Mouse (Mus musculus) urinary bladder, postnatal 14 days (tissue): ENCODE data around the gene Ucp2.

Experiments used
- DNase-seq: peaks from one replicate; pipeline ENCODE4 v3.0.0; 2021; ENCODE audit warnings: low spot score

Ucp2 gene

GRCm38 (mm10) chr7:100493117-100493483, at the start of gene Ucp2:
Gene Ucp2 (plus strand): TSS chr7:100493337.
- peak; percentile 93 for DNase-seq

DNA sequence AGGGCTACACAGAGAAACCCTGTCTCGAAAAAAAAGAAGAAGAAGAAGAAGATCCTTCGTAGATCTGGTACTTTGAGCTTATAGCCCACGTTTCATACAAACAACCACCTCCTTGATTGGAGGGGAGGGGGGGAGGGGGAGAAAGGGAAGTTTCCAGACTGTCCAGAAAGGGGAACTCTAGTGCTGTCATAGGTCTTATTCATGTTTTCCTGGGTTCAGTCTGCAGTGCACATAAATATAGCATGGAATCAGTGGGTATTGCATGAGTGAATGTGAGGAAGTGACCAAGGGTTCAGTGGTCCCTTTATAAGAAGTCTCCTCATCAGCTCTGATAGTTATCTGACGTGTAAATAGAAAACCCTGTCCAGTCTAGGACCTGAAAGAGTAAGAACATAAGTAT, 49.4 kb upstream of the Ucp2 start:
- DNase-seq, result no peak

DNA sequence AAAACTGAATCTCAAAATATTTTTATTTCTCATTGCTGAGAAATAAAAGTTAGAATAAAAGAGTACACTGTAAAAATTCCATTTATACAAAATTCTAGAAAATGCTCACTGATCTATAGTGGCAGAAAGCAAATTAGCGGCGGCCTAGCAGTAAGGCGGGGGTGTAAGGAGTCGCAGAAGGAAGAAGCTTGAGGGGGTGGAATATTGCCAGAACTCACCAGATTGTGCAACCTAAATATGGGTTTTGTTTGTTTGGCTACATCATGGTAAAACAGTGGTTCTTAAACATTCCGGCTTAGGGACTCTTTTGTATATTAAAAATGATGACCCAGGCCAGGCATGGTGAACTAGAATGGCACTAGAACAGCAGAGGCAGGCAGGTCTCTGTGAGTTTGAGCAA, 46.9 kb upstream of the Ucp2 start:
- DNase-seq, result no peak

DNA sequence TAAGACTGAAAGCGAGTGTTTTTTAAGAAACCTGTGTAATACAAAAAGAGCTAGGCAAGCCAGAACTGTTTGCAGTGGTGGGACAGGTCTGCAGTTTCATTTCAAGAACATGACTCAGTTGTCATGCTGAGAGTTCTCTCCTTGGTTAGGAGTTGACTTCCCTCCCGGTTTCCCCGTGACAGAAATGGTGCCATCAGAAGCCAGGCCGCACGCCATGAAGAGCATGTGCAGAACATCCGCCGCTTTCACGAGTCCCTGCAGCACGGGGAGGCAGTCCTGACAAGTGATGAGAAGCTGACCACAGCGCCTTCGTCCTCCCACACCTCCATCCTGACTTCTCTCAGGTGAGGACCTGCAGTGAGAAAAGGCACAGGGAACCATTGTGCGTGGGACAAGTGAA, 44.6 kb upstream of the Ucp2 start:
- no peak for DNase-seq

DNA sequence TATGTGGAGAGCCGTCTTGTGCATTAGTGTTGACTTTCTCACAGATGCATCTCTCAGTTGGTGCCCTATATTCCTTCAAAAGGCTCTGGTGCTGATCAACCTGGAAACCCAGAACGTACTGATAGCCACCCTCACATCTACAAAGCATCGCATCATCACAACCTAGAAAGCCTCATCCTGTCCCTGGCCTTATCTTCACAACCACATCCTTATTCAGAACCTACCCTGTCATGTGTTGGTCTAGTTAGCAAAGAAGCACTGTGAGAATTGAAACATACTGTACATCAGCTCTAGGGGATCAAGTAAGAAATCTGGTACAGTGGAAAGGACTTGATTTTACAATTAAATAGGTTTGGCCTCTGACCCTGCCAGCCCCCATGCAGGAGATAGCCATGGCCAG, 44.2 kb upstream of the Ucp2 start:
- no peak for DNase-seq

DNA sequence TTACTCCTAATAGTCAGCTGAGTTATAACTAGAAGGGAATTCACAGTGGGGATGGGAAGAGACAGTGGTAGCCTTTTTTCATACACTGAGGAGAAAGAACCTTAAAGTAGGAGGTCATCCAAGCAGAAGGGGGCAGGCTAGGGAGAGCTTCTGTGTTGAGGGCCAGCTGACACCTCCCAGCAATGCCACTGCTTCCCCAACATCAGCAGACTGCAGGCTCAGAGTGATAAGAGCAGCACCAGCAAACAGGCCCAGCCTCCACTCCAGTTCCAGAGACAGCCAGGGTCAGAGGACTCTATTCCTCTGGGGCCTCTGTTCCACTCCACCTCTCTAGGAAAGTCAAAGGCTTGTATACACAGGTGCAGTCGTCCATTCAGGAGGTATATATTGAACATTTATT, 35.0 kb upstream of the Ucp2 start:
- DNase-seq, result no peak

DNA sequence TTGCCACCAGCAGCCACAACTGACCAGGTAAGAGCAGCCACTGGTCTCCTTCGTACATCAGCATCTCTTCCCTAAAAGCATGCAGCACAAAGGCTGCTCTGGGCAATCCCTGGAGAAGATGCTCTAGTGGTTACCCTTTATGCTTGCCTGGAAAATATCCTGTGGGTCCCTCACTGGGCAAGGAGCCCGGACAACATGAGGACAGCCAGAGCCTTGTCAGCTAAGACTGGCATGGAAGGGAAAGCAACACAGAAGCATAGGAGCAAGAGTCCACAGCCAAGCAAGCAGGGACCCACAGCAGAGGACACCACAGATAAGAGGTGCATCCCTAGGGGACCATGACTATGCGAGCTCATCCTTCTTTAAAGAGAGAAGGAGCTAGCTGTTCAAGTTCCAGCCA, 33.3 kb upstream of the Ucp2 start:
- no peak for DNase-seq

DNA sequence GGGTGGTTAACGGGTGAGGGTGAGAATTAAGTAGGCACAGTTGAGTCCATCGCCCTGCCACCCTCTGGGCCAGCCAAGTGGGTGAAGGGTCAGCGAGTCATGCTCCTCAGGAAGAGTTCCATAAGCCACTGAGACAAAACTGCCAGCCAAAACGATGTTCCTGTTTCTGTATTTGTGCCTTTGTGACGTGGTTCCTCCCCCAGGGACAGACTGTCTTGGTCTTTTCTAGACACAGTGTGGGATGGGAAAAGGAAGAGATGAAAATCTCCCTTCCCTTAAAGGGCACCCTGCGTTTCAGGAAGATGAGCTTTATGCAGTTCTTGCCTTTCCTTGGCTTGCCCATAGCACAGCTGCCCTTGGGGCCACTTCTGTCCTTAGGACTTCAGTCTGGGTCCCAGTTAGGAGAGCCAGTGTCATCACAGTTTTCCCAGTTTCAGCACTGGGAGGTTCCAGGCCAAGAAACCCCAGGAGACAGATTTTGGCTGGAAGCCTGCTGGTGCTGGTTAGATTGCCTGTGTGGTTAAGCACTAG, 31.5 kb upstream of the Ucp2 start:
- DNase-seq, result peak; percentile 53

GRCm38 (mm10) chr7:100463194-100463593, 29.9 kb upstream of the Ucp2 start:
- no peak for DNase-seq

DNA sequence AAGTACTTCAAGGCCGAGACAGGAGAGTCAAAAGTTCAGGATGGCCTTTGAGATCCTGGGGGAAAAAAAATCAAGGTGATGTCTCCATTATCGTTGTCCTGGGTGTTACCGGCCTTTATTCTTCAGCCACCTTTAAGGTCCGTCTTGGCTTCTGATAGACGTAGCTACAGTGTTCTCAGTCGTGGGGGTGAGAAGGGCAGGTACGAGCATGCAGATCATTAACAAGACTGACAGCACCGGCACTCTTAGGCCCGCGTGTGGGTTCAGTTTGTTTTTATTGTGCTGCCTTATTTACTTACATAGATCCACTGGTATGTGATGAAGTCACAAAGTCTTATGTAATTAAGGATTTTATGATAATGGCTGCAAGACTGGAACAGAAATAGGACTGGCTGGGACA, 29.4 kb upstream of the Ucp2 start:
- DNase-seq, result peak; percentile 42

GRCm38 (mm10) chr7:100464248-100464647, 28.9 kb upstream of the Ucp2 start:
- no peak for DNase-seq

DNA sequence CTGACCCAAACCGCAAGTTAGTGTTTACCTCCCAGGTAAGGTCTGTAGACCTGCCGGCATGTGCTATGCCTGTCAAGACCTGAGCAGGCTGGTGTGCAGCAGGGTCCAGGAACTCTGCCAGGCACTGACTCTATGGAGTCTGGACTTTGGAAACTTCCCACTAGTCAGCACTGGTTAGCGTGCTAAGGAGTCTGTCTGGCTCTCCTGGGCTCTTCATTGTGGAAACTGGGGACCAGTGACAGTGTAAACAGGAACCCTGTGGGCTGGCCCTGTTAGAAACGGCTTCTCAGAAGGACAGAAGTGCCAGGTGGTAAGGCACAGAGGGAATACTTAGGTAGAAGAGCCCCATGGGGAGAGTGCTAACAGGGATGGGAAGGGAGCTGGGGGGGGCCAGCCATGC, 27.9 kb upstream of the Ucp2 start:
- peak; percentile 72 for DNase-seq

- DNase-seq, result peak; percentile 89
Observed at GRCm38 (mm10) chr7:100465656-100466309, 27.4 kb upstream of the Ucp2 start.

DNA sequence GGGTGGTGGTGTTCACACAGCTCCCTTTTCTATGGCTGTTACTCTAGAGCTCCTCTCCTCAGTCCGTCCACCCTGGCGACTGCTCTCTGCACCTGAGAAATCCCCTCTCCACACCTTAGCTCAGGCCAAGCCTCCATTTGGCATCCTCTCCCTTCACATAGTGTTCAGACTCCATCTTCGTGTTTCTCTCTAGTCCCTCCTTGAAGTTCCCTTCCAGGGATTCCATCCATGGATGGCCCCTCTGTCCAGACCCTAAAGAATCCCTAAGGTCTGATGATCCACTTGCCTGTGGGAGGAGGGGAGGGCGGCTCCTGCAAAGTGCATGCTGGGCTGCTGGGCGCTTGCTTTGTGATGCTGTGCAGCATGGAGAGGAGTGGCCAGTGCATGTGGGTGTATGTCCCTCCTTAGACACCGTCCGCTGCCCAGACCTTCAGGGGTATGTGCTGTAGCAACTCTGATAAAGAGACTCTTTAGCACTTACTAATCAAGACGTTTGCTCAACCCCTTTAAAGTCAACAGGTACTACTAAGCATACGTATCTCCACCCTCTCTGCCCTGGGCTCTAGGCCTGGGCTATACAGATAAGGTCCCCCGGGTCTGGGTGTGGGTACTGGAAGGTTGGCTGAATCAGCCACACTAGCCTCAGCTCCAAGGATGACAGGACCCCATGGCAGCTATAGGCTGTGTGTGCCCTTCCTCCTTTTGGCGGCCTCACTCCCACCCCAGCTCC, 26.2 kb upstream of the Ucp2 start:
- DNase-seq, result no peak

- no peak for DNase-seq
Observed at GRCm38 (mm10) chr7:100468761-100469160, 24.4 kb upstream of the Ucp2 start.

GRCm38 (mm10) chr7:100469502-100469901, 23.6 kb upstream of the Ucp2 start:
- no peak for DNase-seq

GRCm38 (mm10) chr7:100470796-100471406, 22.2 kb upstream of the Ucp2 start:
- DNase-seq, result no peak

DNA sequence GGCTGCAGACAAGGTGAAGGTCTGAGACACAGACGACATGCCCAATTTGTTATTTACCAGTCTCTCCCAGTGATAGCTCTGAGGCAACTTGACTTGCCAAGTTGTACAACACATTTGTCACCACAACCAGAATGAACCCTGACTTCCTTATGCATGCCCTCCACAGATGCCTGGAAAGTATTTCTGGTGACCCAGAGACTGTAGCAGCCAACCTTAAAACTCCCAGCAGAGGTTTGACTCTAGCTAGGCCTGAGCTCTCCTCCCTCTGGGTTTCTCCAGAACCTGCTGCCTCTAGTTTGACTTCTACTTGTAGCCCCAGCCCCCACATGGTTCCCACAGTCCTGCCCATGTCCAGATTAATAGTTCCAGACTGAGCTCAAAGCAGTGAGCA, 21.7 kb upstream of the Ucp2 start:
- no peak for DNase-seq

GRCm38 (mm10) chr7:100472777-100473176, 20.4 kb upstream of the Ucp2 start, which contains the start of gene Ucp3:
Gene Ucp3 (plus strand): TSS chr7:100472990.
- DNase-seq, result no peak

- DNase-seq, result no peak
Observed at GRCm38 (mm10) chr7:100473846-100474454, 19.2 kb upstream of the Ucp2 start.

DNA sequence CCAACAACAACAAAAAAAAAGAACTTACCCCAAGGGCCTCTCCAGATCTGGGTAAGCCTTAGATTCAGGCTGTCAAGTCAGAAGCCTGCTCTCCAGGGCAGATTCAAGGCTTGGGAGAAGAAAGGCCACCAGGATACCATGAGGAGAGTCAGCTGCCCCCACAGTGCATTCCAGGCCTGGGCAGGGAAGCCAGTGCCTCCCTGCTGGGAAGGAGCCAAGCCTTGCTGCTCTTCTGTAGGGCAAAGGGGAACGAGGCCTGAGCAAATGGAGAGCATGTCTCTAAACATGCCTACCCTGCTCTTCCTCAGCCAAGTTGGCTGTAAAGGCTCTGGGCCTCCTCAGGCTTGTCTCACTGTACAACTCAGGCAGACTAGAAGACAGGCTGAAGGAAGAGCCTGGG, 18.5 kb upstream of the Ucp2 start:
- peak; percentile 76 for DNase-seq

DNA sequence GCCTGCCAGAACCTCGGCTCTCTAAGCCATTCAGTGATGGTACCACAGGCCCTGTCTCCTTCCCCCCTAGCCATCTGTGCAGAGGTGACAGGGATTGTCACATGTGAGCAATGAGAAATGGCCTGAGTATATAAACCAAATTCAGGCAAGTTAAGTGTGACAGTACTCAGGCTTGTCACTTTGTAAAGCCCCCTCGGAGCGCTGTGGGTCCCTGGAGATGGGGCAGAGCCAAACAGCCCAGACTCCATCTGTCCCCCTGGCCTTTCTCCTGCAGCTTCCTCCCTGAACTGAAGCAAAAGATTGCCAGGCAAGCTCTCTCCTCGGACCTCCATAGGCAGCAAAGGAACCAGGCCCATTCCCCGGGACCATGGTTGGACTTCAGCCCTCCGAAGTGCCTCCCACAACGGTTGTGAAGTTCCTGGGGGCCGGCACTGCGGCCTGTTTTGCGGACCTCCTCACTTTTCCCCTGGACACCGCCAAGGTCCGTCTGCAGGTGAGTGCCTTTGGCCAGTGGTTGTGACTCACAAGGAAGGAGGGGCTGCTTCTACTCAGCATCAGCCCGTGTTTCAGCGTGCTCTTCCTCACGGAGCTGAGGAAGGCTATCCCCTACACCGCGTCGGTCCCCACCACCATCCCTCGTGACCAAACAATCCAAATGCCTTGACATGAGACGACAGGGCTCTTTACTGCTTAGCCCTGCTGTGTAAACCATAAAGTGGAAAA, 13.9 kb upstream of the Ucp2 start:
- DNase-seq, result no peak
